Mouse (Mus musculus) embryo, embryonic 11.5 days (tissue): ENCODE measurements around the gene Vav2.
A peak's percentile ranks its signal among the peaks of the same experiment; 100 is the strongest.

Experiments used
- DNase-seq: peaks from one replicate; pipeline ENCODE4 v3.0.0-alpha.2; 2012; ENCODE audit warnings: low read depth, low spot score

Vav2 gene

DNA sequence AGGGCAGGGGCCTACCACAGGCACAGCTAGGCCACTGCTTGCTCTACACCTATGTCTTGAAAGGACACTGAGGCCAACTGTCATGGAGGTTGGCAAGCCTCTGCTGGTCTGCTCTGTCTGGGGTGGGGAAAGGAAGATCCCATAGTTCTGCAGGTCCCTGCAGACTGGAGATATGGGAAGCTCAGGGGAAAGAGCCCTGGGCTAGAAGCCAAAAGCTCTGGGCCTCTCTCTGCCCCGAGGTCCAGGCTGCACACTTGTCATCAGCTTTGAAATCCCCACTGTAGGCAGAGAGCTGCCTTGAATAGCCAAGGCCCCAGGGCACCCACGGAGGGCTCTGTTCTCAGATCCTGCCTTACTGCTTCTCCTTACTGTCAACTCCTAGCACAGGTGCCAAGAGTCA is 158.5 kb downstream of the Vav2 start:
- no peak for DNase-seq

DNA sequence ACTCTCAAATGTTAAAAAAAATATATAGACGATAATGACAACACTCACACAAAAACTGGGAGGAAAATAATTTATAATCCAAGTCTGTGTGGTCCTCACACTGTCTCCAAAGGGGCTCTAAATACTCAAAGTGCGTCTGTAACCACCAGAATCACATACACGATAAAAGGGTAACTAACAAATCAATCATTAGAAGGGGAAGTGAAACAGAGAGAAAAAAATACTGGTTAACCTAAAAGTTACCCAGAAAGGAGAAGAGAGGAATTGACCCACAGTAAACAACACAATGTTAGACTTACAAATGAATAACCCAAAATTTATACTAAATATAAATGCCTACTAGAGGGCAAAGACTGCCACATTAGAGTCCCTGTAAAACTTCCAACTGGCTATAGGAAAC is 161.0 kb downstream of the Vav2 start:
- no peak for DNase-seq

- DNase-seq = no peak
Measured at GRCm38 (mm10) chr2:27262984-27263383, 163.8 kb downstream of the Vav2 start.

- no peak for DNase-seq
Measured at GRCm38 (mm10) chr2:27251434-27251833, 175.4 kb downstream of the Vav2 start.

DNA sequence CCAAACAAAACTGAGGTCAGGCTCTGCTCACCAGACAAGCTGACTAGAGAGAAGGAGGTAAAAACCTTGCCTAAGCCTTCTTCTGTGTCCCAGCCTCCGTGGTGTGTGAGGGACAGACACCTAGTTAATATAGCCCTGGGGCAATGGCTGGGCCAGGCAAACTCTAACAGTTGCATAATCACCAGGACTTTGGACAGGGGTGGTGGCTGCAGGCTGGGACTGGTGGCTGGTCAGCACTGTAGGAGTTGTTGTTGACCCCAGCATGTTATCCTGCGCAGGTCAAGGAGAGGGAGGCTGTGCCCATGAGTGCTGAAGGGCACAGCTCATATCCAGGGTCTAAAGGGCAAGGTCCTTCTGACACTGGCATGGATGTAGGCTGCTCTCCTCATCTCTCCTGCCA is 178.6 kb downstream of the Vav2 start, which contains the start of gene Sardh:
TSS of gene Sardh (minus strand) at position 127 of the 400 bp plus-strand sequence.
- DNase-seq = no peak

DNA sequence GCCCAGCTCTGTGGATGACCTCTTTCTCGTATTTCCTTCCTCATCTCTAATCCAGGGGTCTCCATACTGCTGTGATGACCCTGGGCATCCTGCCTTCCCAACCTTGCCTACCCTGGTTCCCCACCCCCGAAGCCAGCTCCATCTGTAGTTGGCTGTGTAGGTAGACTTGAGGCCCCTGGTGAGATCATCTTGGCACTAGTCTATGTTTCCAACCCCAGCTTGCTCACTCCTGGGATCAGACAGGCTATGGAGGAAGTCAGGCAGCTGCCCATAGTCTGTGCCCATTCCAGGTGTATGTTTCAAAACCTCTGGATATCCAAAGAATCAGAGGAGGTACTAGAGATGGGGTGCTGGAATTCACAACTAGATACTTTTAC is 179.4 kb downstream of the Vav2 start:
- no peak for DNase-seq

GRCm38 (mm10) chr2:27246712-27247486 is 179.9 kb downstream of the Vav2 start:
- DNase-seq = peak; percentile 17

GRCm38 (mm10) chr2:27245947-27246346 is 180.9 kb downstream of the Vav2 start:
- no peak for DNase-seq

DNA sequence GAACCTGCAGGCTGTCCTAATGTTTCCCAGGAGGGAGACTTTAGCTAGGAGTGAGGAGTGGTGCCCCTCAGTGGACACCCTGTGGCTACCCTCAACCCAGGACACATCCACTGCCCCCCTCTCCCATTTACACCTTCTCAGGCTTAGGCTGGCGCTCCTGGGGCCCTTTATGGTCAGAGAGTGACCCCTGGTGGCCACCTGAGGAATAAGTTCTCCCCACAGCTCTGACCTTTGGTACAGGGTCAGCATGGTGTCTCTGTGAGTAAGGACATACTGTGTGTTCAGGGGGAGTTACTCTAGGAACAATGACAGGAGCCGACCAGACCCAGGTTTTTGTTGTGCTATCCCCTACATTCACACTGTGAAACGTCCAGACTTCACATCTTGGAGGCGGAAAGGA is 189.5 kb downstream of the Vav2 start:
- DNase-seq = peak; percentile 43

GRCm38 (mm10) chr2:27235729-27236128 is 191.1 kb downstream of the Vav2 start:
- peak; percentile 48 for DNase-seq

- no peak for DNase-seq
Measured at GRCm38 (mm10) chr2:27232376-27232775, 194.5 kb downstream of the Vav2 start.

DNA sequence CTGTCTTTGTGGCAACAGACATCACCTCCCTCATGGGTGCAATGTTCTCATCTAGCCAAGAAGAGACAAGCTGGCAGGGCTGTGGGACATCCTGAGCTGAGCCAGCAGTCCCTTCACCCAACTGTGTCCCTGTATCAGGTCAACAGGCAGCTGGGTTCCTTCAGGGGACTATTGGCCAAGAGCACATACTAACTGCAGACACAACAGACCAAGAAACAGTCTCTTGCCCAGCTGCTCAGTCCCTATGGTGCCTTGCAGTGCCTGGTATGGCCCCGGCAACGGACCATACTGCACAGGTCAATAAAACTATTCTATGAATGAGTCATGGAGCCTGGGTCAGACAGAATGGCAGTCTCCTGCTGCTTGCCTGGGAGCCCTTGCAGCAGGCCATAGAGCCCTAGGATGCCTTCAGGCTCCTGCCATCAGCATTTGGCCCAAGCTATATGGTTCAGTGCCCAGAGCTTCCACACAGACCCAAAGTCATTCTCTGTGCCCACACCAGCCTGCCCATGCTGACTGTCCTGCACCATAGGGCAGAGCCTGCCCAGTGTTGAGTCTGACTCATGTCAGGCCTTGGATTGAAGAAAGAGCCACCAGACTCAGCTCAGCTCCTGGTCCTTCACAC is 197.2 kb downstream of the Vav2 start:
- no peak for DNase-seq

DNA sequence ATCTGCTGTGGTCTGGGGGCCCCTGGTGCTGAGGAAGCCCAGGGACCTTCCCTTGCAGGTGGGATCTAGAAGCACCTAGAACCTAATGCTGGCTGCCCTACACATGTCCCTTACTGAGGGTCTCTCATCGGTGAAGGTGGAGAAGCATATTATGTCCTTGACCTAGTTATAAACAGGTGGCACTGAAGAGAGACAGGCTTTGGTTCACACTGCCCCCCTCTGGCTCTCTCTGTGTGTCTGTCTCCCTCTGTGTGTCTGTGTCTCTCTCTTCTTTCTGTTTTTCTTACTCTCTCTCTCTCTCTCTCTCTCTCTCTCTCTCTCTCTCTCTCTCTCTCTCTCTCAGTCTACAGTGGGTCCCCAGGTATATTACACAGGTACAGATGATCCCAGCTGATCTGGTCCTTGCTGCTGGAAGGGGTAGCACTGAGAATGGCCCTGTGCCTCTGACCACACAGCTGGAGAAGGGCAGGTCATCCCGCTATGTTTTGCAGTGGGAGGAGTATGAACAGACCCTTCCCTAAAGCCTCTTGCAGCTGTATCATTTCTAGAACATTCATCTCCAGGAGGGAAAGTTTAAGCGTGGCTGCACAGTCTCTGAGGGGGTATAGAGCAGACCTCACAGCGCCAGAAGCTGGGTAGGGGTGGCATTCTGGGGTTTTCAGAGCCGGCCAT is 197.9 kb downstream of the Vav2 start:
- no peak for DNase-seq

DNA sequence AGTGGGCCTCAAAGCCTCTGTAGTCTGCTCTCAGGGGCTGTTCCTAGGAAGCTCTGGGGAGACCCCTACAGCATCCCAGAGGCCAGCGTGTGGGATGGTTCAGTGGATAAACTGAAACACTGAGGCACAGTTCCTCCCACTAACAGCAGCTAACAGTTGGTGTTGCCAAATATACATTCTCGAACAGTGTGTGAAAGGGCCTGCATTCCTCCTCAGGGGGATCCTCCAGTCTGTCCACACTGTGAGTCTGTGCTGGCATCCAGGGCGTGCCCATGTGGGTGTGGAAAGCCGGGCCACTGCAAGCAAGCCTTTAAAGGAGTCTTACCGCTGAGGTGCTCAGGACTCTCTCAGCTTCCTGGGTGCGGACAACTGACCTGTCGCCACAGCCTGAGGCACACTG is 200.3 kb downstream of the Vav2 start:
- no peak for DNase-seq

DNA sequence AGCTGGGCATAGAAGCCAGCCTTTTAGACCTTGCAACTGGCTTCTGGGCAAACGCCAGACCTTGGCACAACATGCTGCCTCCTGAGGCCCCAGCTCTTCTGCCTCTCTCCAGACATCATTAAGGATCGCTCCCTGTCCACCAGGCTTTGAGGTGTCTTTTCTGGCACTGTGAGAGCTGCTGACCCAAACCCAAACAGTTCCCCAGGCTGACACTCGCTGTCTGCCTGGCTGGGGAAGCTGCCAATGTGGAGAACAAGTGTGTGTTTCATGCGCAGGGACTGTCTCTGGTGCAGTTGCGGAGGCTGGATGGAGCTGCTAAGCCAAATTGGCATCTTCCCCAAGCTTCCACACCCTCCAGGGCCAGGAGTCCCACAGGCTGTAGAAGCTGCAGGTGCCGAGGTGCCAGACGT is 203.8 kb downstream of the Vav2 start:
- DNase-seq = no peak

- no peak for DNase-seq
Measured at GRCm38 (mm10) chr2:27218569-27218968, 208.3 kb downstream of the Vav2 start.

DNA sequence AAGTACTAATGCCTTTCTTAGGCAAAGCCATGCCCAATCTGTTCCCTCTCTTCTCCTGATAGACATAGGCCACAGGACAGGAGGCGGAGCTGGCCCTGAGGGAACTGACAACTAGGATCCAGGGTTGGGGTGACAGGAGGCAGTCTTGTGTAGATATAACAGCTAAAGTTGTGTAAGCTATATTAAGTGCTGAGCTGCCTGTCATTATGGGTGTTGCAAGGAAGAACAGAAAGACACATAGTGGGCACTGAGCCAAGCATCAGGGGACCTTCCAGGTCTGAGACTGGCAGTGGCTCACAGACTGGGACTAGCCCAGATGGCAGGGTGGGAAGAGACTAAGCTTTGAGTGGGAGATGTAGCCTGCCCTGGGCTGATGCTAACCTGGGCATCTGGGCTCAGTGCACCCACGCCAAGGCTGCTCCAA is 208.7 kb downstream of the Vav2 start:
- DNase-seq = no peak

DNA sequence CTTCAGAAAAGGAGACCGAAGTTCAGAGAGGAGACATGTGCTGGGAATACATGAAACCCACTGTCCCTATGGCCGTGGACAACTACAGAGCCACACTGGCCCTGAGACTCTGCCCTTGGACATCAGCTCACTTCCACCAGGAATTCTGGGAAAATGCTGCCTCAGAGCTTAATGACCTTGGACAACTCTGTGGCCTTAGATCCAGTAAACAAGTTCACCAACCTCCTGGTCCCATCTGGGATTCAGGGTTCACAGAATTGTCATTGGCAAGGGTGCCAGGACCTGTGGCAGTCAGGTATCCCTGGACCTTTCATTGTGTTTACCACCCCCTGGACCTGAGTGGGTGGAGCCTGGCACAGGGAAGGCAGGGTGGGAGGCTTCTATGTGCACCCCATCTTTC is 211.3 kb downstream of the Vav2 start:
- no peak for DNase-seq
